Mouse (Mus musculus): ENCODE results near the gene Pmpca.

The Pmpca gene

GRCm38 (mm10) chr2:26434791-26435572, 45.8 kb downstream of the Pmpca start:
- DNase-seq, result no peak

GRCm38 (mm10) chr2:26437221-26437620, 48.1 kb downstream of the Pmpca start:
- no peak for DNase-seq

- DNase-seq, result no peak
Measured at GRCm38 (mm10) chr2:26438373-26438772, 49.2 kb downstream of the Pmpca start.

GRCm38 (mm10) chr2:26439671-26440070, 50.5 kb downstream of the Pmpca start:
- no peak for DNase-seq

GRCm38 (mm10) chr2:26441261-26441660, 52.1 kb downstream of the Pmpca start:
- DNase-seq, result no peak

- DNase-seq, result no peak
Measured at GRCm38 (mm10) chr2:26441688-26442087, 52.5 kb downstream of the Pmpca start.

GRCm38 (mm10) chr2:26442843-26443242, 53.7 kb downstream of the Pmpca start:
- no peak for DNase-seq

GRCm38 (mm10) chr2:26443876-26444275, 54.7 kb downstream of the Pmpca start:
- DNase-seq, result no peak

- DNase-seq, result no peak
Measured at GRCm38 (mm10) chr2:26444368-26444767, 55.2 kb downstream of the Pmpca start.

- peak; percentile 100 for DNase-seq
Measured at GRCm38 (mm10) chr2:26444946-26445665, 56.0 kb downstream of the Pmpca start, which contains the start of gene Sec16a. Gene Sec16a, minus strand, starts transcription at chr2:26445216.

- no peak for DNase-seq
Measured at GRCm38 (mm10) chr2:26445666-26446445, 56.7 kb downstream of the Pmpca start.

- no peak for DNase-seq
Measured at GRCm38 (mm10) chr2:26446671-26447070, 57.5 kb downstream of the Pmpca start.

Measured in thymus, adult 18-20 months (tissue).